Mouse (Mus musculus) neural tube, embryonic 14.5 days (tissue): Measurements from ENCODE around the gene Plk1. TPM values are rescaled to one million over a fixed set of nuclear protein-coding genes. Genes with fewer than 3 reads are reported as not detected.
A peak's percentile ranks its signal among the peaks of the same experiment; 100 is the strongest.

Experiments used
- ATAC-seq: fragments of 200-750 bp; cut with Nextera tagmentation; 2 replicates; pipeline ENCODE4 v1.8.0; 2017; ENCODE audit warnings: low read depth, mild to moderate bottlenecking, moderate TSS enrichment, moderate library complexity
- H3K27ac ChIP-seq: fragments of 300-500 bp; sonication (generic); 2 replicates; pipeline ENCODE4 v1.5.1; 2014; ENCODE audit warnings: low read depth, mild to moderate bottlenecking, control low read depth, low read length, moderate library complexity, mixed read lengths
- H3K27me3 ChIP-seq: fragments of 300-500 bp; sonication (generic); 2 replicates; pipeline ENCODE4 v1.6.1; 2014; ENCODE audit warnings: low read length; ENCODE audit not compliant: control insufficient read depth, insufficient read depth
- H3K36me3 ChIP-seq: fragments of 300-500 bp; sonication (generic); 2 replicates; pipeline ENCODE4 v1.6.1; 2014; ENCODE audit warnings: low read length, mixed read lengths; ENCODE audit not compliant: control insufficient read depth, insufficient read depth
- H3K4me1 ChIP-seq: fragments of 300-500 bp; sonication (generic); 2 replicates; pipeline ENCODE4 v1.6.1; 2014; ENCODE audit warnings: low read length; ENCODE audit not compliant: control insufficient read depth, insufficient read depth
- H3K4me2 ChIP-seq: fragments of 300-500 bp; sonication (generic); 2 replicates; pipeline ENCODE4 v1.6.1; 2014; ENCODE audit warnings: mild to moderate bottlenecking, low read depth, low read length, control low read depth
- H3K4me3 ChIP-seq: fragments of 300-500 bp; sonication (generic); 2 replicates; pipeline ENCODE4 v1.5.1; 2014; ENCODE audit warnings: low read depth, low read length, control low read depth, mixed read lengths
- H3K9ac ChIP-seq: fragments of 300-500 bp; sonication (generic); replicated peaks from 2 replicates; pipeline ENCODE4 v1.6.1; 2014; ENCODE audit warnings: low read depth, mild to moderate bottlenecking, control low read depth, low read length, mixed read lengths
- H3K9me3 ChIP-seq: fragments of 300-500 bp; sonication (generic); 2 replicates; pipeline ENCODE4 v1.6.1; 2016; ENCODE audit warnings: low read length; ENCODE audit not compliant: control insufficient read depth
- WGBS: fragments of 180-500 bp; shearing (Covaris S2); extraction: QIAGEN DNeasy Blood & Tissue Kit; methylation state at CpG from one replicate; pipeline ENCODE4 v1.1.7; 2014; 5-methylcytosine and 5-hydroxymethylcytosine counted together
- polyA plus RNA-seq: library from polyadenylated mRNA; unstranded; fragments of >200 nt; fragmentation: Nextera tagmentation; extraction: Ambion mirVana; gene quantifications from 2 replicates; pipeline ENCODE4 v1.2.1, GENCODE M21; 2014

Plk1 gene
- polyA plus RNA-seq, 1 experiment from 2014 or later, result 5.0 TPM

- H3K4me2 ChIP-seq, result no peak overlapping the region
- no peak overlapping the region for H3K27ac ChIP-seq
- H3K4me1 ChIP-seq, result peaks cover 10% of the 10 kb centered on the region
- H3K27me3 ChIP-seq, result no peaks in the 10 kb centered on the region
- H3K4me3 ChIP-seq, result no peak overlapping the region
- H3K9ac ChIP-seq, result no peak overlapping the region
- ATAC-seq, result no peak
- H3K9me3 ChIP-seq, result no peaks in the 10 kb centered on the region
- peaks cover 36% of the 10 kb centered on the region for H3K36me3 ChIP-seq
Observed at GRCm38 (mm10) chr7:122137071-122137470, 22.2 kb upstream of the Plk1 start.

GRCm38 (mm10) chr7:122138190-122138589 lies 21.0 kb upstream of the Plk1 start:
- Histone ChIP-seq H3K27ac (no peak overlapping the region), H3K4me2 (no peak overlapping the region), H3K9ac (no peak overlapping the region), H3K27me3 (no peaks in the 10 kb centered on the region), H3K36me3 (peaks cover 43% of the 10 kb centered on the region), H3K9me3 (no peaks in the 10 kb centered on the region), H3K4me3 (no peak overlapping the region), H3K4me1 (peaks cover 7% of the 10 kb centered on the region)
- 96% methylated on average over 5 of the region's 5 CpGs for WGBS
- ATAC-seq, result no peak

GRCm38 (mm10) chr7:122140991-122141390 lies 18.2 kb upstream of the Plk1 start:
- Histone ChIP-seq H3K4me3 (no peak overlapping the region), H3K27ac (no peak overlapping the region), H3K36me3 (peaks cover 60% of the 10 kb centered on the region), H3K4me2 (no peak overlapping the region), H3K27me3 (no peaks in the 10 kb centered on the region), H3K4me1 (no peaks in the 10 kb centered on the region), H3K9ac (no peak overlapping the region), H3K9me3 (no peaks in the 10 kb centered on the region)
- no peak for ATAC-seq

GRCm38 (mm10) chr7:122152473-122152872 lies 6.8 kb upstream of the Plk1 start:
- H3K27me3 ChIP-seq, result no peaks in the 10 kb centered on the region
- no peaks in the 10 kb centered on the region for H3K9me3 ChIP-seq
- ATAC-seq, result no peak
- no peak overlapping the region for H3K4me3 ChIP-seq
- no peak overlapping the region for H3K4me2 ChIP-seq
- no peak overlapping the region for H3K27ac ChIP-seq
- no peaks in the 10 kb centered on the region for H3K4me1 ChIP-seq
- no peak overlapping the region for H3K9ac ChIP-seq
- WGBS, result 97% methylated on average over 4 of the region's 4 CpGs
- H3K36me3 ChIP-seq, result peaks cover 20% of the 10 kb centered on the region

- no peaks in the 10 kb centered on the region for H3K9me3 ChIP-seq
- H3K4me1 ChIP-seq, result peaks cover 4% of the 10 kb centered on the region
- peak overlapping the region; percentile 78 for H3K4me2 ChIP-seq
- peak overlapping the region; percentile 61 for H3K4me3 ChIP-seq
- peak overlapping the region; percentile 63 for H3K9ac ChIP-seq
- WGBS, result 6% methylated on average over 13 of the region's 13 CpGs
- no peaks in the 10 kb centered on the region for H3K27me3 ChIP-seq
- H3K36me3 ChIP-seq, result no peaks in the 10 kb centered on the region
- H3K27ac ChIP-seq, result no peak overlapping the region
- ATAC-seq, result no peak
Observed at GRCm38 (mm10) chr7:122158488-122158887, 751 bp upstream of the Plk1 start.

GRCm38 (mm10) chr7:122160037-122160436 lies 798 bp downstream of the Plk1 start:
- H3K9me3 ChIP-seq, result no peaks in the 10 kb centered on the region
- H3K4me3 ChIP-seq, result peak overlapping the region; percentile 61
- H3K4me2 ChIP-seq, result peak overlapping the region; percentile 78; the same call in 1 of the 2 replicates
- WGBS, result 1% methylated on average over 12 of the region's 12 CpGs
- no peak overlapping the region for H3K27ac ChIP-seq
- no peaks in the 10 kb centered on the region for H3K36me3 ChIP-seq
- no peak for ATAC-seq
- H3K27me3 ChIP-seq, result no peaks in the 10 kb centered on the region
- 0 out of 2 replicates have a peak overlapping the region, but pooled peaks have one; percentile 42 for H3K9ac ChIP-seq
- H3K4me1 ChIP-seq, result peaks cover 4% of the 10 kb centered on the region

GRCm38 (mm10) chr7:122163766-122164165 lies 4.5 kb downstream of the Plk1 start:
- no peak overlapping the region for H3K9ac ChIP-seq
- 0 out of 2 replicates have a peak, but pooled peaks cover 4% of the 10 kb centered on the region for H3K4me1 ChIP-seq
- 93% methylated on average over 8 of the region's 8 CpGs for WGBS
- no peak overlapping the region for H3K27ac ChIP-seq
- no peak overlapping the region for H3K4me3 ChIP-seq
- no peaks in the 10 kb centered on the region for H3K27me3 ChIP-seq
- H3K9me3 ChIP-seq, result no peaks in the 10 kb centered on the region
- H3K36me3 ChIP-seq, result no peaks in the 10 kb centered on the region; the same call in 1 of the 2 replicates
- ATAC-seq, result no peak
- no peak overlapping the region for H3K4me2 ChIP-seq

GRCm38 (mm10) chr7:122167203-122167602 lies 8.0 kb downstream of the Plk1 start:
- ATAC-seq, result no peak
- Histone ChIP-seq H3K36me3 (no peaks in the 10 kb centered on the region; the same call in 1 of the 2 replicates), H3K4me1 (no peaks in the 10 kb centered on the region), H3K27ac (no peak overlapping the region), H3K9ac (no peak overlapping the region), H3K4me3 (no peak overlapping the region), H3K9me3 (no peaks in the 10 kb centered on the region), H3K27me3 (no peaks in the 10 kb centered on the region), H3K4me2 (no peak overlapping the region)
- WGBS, result 93% methylated on average over 7 of the region's 7 CpGs

- no peak overlapping the region for H3K9ac ChIP-seq
- H3K9me3 ChIP-seq, result no peaks in the 10 kb centered on the region
- no peaks in the 10 kb centered on the region for H3K4me1 ChIP-seq
- no peak overlapping the region for H3K27ac ChIP-seq
- H3K36me3 ChIP-seq, result no peaks in the 10 kb centered on the region; the same call in 1 of the 2 replicates
- 87% methylated on average over 6 of the region's 6 CpGs for WGBS
- no peak overlapping the region for H3K4me3 ChIP-seq
- H3K27me3 ChIP-seq, result no peaks in the 10 kb centered on the region
- no peak for ATAC-seq
- H3K4me2 ChIP-seq, result no peak overlapping the region
Observed at GRCm38 (mm10) chr7:122170705-122171104, 11.5 kb downstream of the Plk1 start.
